Comparison of ENCODE assay signal across 8 mouse cellular contexts in genomic region chr9:35198945-35199771, GRCm38 (mm10). TPM values are rescaled to one million over a fixed set of nuclear protein-coding genes. Genes with fewer than 3 reads are reported as not detected.
A peak's percentile ranks its signal among the peaks of the same experiment; 100 is the strongest.
DNase-seq lines count a peak whose midpoint lies in the region; ATAC-seq and TF ChIP-seq lines count a peak whose summit lies in the region.

No protein-coding gene starts in this region.

- no peak for DNase-seq in kidney, adult 2 months
- DNase-seq in kidney, adult 9 months: no peak
- peak; percentile 70 for DNase-seq in Muller cell, postnatal 12 days (ENCODE audit: inconsistent ontology term)
- peak; percentile 21 for DNase-seq in liver, postnatal 0 days
- no peak for DNase-seq in cerebellum, postnatal 36 days
- no peak for DNase-seq in adrenal gland, postnatal 36 days

- no peaks in the 10 kb centered on the region for H3K36me3 ChIP-seq in kidney, adult 2 months (ENCODE audit: control insufficient read depth, insufficient read depth, low read length)
- no peaks in the 10 kb centered on the region for H3K36me3 ChIP-seq in heart, embryonic 15.5 days
- no peaks in the 10 kb centered on the region for H3K36me3 ChIP-seq in liver, postnatal 0 days (replicated peaks; ENCODE audit: insufficient read depth, low read length)

- no peak for TF ChIP-seq CTCF in kidney, adult 2 months (conservative IDR thresholded peaks at IDR 0.05; ENCODE audit: insufficient read depth, insufficient read length, low read depth, low read length)
- TF ChIP-seq CTCF in liver, postnatal 0 days (IDR thresholded peaks at IDR 0.05; ENCODE audit: low read depth): no peak

- WGBS in kidney, adult 2 months: 22% methylated on average over 18 of the region's 18 CpGs
- WGBS in heart, embryonic 15.5 days: 23% methylated on average over 18 of the region's 18 CpGs
- WGBS in liver, postnatal 0 days (ENCODE audit: insufficient replicate concordance): 16% methylated on average over 18 of the region's 18 CpGs

- H3K9me3 ChIP-seq in heart, embryonic 15.5 days (replicated peaks): no peaks in the 10 kb centered on the region
- no peaks in the 10 kb centered on the region for H3K9me3 ChIP-seq in liver, postnatal 0 days (ENCODE audit: low read length)

- ATAC-seq in heart, embryonic 15.5 days (replicated peaks; ENCODE audit: insufficient number of reproducible peaks, insufficient read depth, low FRiP score, low read depth): peak; percentile 1; the same call in 1 of the 2 replicates
- peak; percentile 57 for ATAC-seq in liver, postnatal 0 days
- no peak; the same call in 1 of the 2 replicates for ATAC-seq in monocyte, adult 5-6 weeks (replicated peaks; ENCODE audit: insufficient number of reproducible peaks, low FRiP score, low TSS enrichment, poor library complexity, severe bottlenecking)

- H3K4me2 ChIP-seq in heart, embryonic 15.5 days: peak overlapping the region; percentile 77
- peak overlapping the region; percentile 86 for H3K4me2 ChIP-seq in liver, postnatal 0 days (ENCODE audit: low read depth, low read length)

- H3K4me1 ChIP-seq in kidney, adult 2 months (ENCODE audit: control insufficient read depth, insufficient read depth, low read length): peaks cover 6% of the 10 kb centered on the region; the same call in 1 of the 2 replicates
- peaks cover 9% of the 10 kb centered on the region for H3K4me1 ChIP-seq in heart, embryonic 15.5 days (replicated peaks)
- peaks cover 18% of the 10 kb centered on the region for H3K4me1 ChIP-seq in liver, postnatal 0 days (ENCODE audit: insufficient read depth)

- peak overlapping the region; percentile 60 for H3K4me3 ChIP-seq in kidney, adult 2 months (ENCODE audit: insufficient read depth, low read depth, low read length)
- H3K4me3 ChIP-seq in heart, embryonic 15.5 days: peak overlapping the region; percentile 72
- H3K4me3 ChIP-seq in liver, postnatal 0 days (ENCODE audit: low read depth, low read length): peak overlapping the region; percentile 72

- peak overlapping the region; percentile 80 for H3K9ac ChIP-seq in heart, embryonic 15.5 days
- peak overlapping the region; percentile 84 for H3K9ac ChIP-seq in liver, postnatal 0 days (replicated peaks)

- no peaks in the 10 kb centered on the region for H3K27me3 ChIP-seq in kidney, adult 2 months (replicated peaks; ENCODE audit: control insufficient read depth, insufficient read depth, low read length)
- H3K27me3 ChIP-seq in heart, embryonic 15.5 days: no peaks in the 10 kb centered on the region
- no peaks in the 10 kb centered on the region for H3K27me3 ChIP-seq in liver, postnatal 0 days (ENCODE audit: insufficient read depth, low read length)

- H3K27ac ChIP-seq in kidney, adult 2 months (ENCODE audit: insufficient read depth, low read depth, low read length): no peak overlapping the region
- H3K27ac ChIP-seq in heart, embryonic 15.5 days: peak overlapping the region; percentile 72
- peak overlapping the region; percentile 94 for H3K27ac ChIP-seq in liver, postnatal 0 days (ENCODE audit: low read depth)

- TF ChIP-seq EP300 in liver, postnatal 0 days (IDR thresholded peaks at IDR 0.05; ENCODE audit: low read depth): no peak

- no peak for TF ChIP-seq POLR2A in kidney, adult 2 months (IDR thresholded peaks at IDR 0.05; ENCODE audit: low read depth, low read length)

RNA-seq across cellular contexts. Expression of gene Srpr, which starts 0.8 kb away (rescaled TPM):
- 84.9 and 85.9 TPM in 2 replicates for polyA plus RNA-seq in kidney, adult 2 months (2012; rRNA removed)
- 89.5 and 96.8 TPM in 2 replicates for polyA plus RNA-seq in heart, embryonic 15.5 days (2015; fragmentation: Nextera tagmentation; extraction: Ambion mirVana)
- polyA plus RNA-seq in liver, postnatal 0 days (2015; fragmentation: Nextera tagmentation; extraction: Ambion mirVana): 93.4 and 94.4 TPM in 2 replicates
- 44.4 to 75.2 TPM (median 54.0 TPM) in 3 replicates for total RNA-seq in monocyte, adult 5-6 weeks (2017)
- total RNA-seq in adrenal gland, postnatal 36 days (2021): 100 to 1,000 TPM; 166 to 172 TPM

RNA-seq across cellular contexts. Expression of gene Tirap, which starts 0.9 kb away (rescaled TPM):
- polyA plus RNA-seq in kidney, adult 2 months (2012; rRNA removed): 8.1 and 11.2 TPM in 2 replicates
- polyA plus RNA-seq in heart, embryonic 15.5 days (2015; fragmentation: Nextera tagmentation; extraction: Ambion mirVana): 7.6 and 9.8 TPM in 2 replicates
- 8.8 and 10.6 TPM in 2 replicates for polyA plus RNA-seq in liver, postnatal 0 days (2015; fragmentation: Nextera tagmentation; extraction: Ambion mirVana)
- total RNA-seq in monocyte, adult 5-6 weeks (2017): 9.9 to 13.5 TPM (median 12.9 TPM) in 3 replicates
- 1 to 10 TPM; 5.6 to 6.5 TPM for total RNA-seq in adrenal gland, postnatal 36 days (2021)

RNA-seq across cellular contexts. Expression of gene Foxred1, which starts 11.7 kb away (rescaled TPM):
- polyA plus RNA-seq in kidney, adult 2 months (2012; rRNA removed): 37.0 and 39.1 TPM in 2 replicates
- polyA plus RNA-seq in heart, embryonic 15.5 days (2015; fragmentation: Nextera tagmentation; extraction: Ambion mirVana): 65.8 and 67.0 TPM in 2 replicates
- polyA plus RNA-seq in liver, postnatal 0 days (2015; fragmentation: Nextera tagmentation; extraction: Ambion mirVana): 26.7 and 29.2 TPM in 2 replicates
- total RNA-seq in monocyte, adult 5-6 weeks (2017): 33.0 to 49.7 TPM (median 42.1 TPM) in 3 replicates
- 10 to 100 TPM; 50.7 to 54.4 TPM for total RNA-seq in adrenal gland, postnatal 36 days (2021)

RNA-seq across cellular contexts. Expression of gene Dcps, which starts 23.3 kb away (rescaled TPM):
- 36.2 and 41.1 TPM in 2 replicates for polyA plus RNA-seq in kidney, adult 2 months (2012; rRNA removed)
- polyA plus RNA-seq in heart, embryonic 15.5 days (2015; fragmentation: Nextera tagmentation; extraction: Ambion mirVana): 54.6 and 63.0 TPM in 2 replicates
- polyA plus RNA-seq in liver, postnatal 0 days (2015; fragmentation: Nextera tagmentation; extraction: Ambion mirVana): 23.7 and 23.9 TPM in 2 replicates
- total RNA-seq in monocyte, adult 5-6 weeks (2017): 22.0 to 26.1 TPM (median 25.5 TPM) in 3 replicates
- 10 to 100 TPM; 20.0 to 29.3 TPM for total RNA-seq in adrenal gland, postnatal 36 days (2021)

Comparison
In these comparisons a context has a peak if more than half of its experiments do, and no peak if none do; other contexts are left out.
1. DNase-seq: peak in Muller cell, postnatal 12 days (single experiment) and liver, postnatal 0 days (single experiment); none in kidney, adult 2 months (single experiment), kidney, adult 9 months (single experiment), cerebellum, postnatal 36 days (0 of 2) and adrenal gland, postnatal 36 days (0 of 2).
2. Peak in every context shown above with its lines, with median percentiles within 50 percentile points of each other: H3K4me3 ChIP-seq.